Mouse (Mus musculus): ENCODE results near the gene Cyp2a22. TPM values are rescaled to one million over a fixed set of nuclear protein-coding genes. Genes with fewer than 3 reads are reported as not detected.
"Not testable (repeated sequence)": the region's sequence is repeated elsewhere in the genome, so short reads cannot be mapped to it uniquely, and the experiment has no call there.

Cyp2a22 gene
- polyA plus RNA-seq (2014; fragmentation: Nextera tagmentation; extraction: Ambion mirVana): not detected in 2 replicates

- WGBS: no CpG with 5 or more reads among the region's 4 CpGs
- no peaks in the 10 kb centered on the region for H3K9me3 ChIP-seq (ENCODE audit: control insufficient read depth, low read length)
- no peak for ATAC-seq (replicated peaks; ENCODE audit: low FRiP score, low TSS enrichment, low read depth)
Measured at GRCm38 (mm10) chr7:26939262-26939661, at the start of gene Cyp2a22. TSS of gene Cyp2a22 (minus strand) at chr7:26939384.

GRCm38 (mm10) chr7:26983151-26983550 lies 44.0 kb upstream of the Cyp2a22 start:
- H3K27me3 ChIP-seq (replicated peaks; ENCODE audit: control insufficient read depth, insufficient read depth, low read length); DNase-seq (ENCODE audit: low spot score); ATAC-seq (replicated peaks; ENCODE audit: low FRiP score, low TSS enrichment, low read depth); H3K9ac ChIP-seq (ENCODE audit: low read length); H3K27ac ChIP-seq (ENCODE audit: low read depth); H3K36me3 ChIP-seq (ENCODE audit: control insufficient read depth, insufficient read depth, low read length); H3K4me3 ChIP-seq (ENCODE audit: low read depth, low read length); H3K4me1 ChIP-seq (replicated peaks; ENCODE audit: control insufficient read depth, insufficient read depth, low read length); H3K4me2 ChIP-seq (ENCODE audit: low read length); H3K9me3 ChIP-seq (ENCODE audit: control insufficient read depth, low read length): not testable (repeated sequence)
- 28% methylated on average over 1 of the region's 1 CpGs for WGBS

More at GRCm38 (mm10) chr7:26939262-26939661, at the start of gene Cyp2a22:
- Histone ChIP-seq H3K9ac (ENCODE audit: low read length) (no peak within 1 kb of the TSS), H3K27me3 (replicated peaks; ENCODE audit: control insufficient read depth, insufficient read depth, low read length) (no peaks in the 10 kb centered on the region), H3K36me3 (ENCODE audit: control insufficient read depth, insufficient read depth, low read length) (no peaks in the 10 kb centered on the region), H3K4me1 (replicated peaks; ENCODE audit: control insufficient read depth, insufficient read depth, low read length) (no peaks in the 10 kb centered on the region), H3K27ac (ENCODE audit: low read depth) (no peak within 1 kb of the TSS), H3K4me3 (ENCODE audit: low read depth, low read length) (no peak within 1 kb of the TSS), H3K4me2 (ENCODE audit: low read length) (no peak within 1 kb of the TSS)
- DNase-seq (ENCODE audit: low spot score): no peak

GRCm38 (mm10) chr7:26982551-26982950 lies 43.4 kb upstream of the Cyp2a22 start:
- no peaks in the 10 kb centered on the region for H3K27me3 ChIP-seq (replicated peaks; ENCODE audit: control insufficient read depth, insufficient read depth, low read length)
- H3K4me2 ChIP-seq (ENCODE audit: low read length): no peak overlapping the region
- no peak overlapping the region for H3K27ac ChIP-seq (ENCODE audit: low read depth)
- ATAC-seq (replicated peaks; ENCODE audit: low FRiP score, low TSS enrichment, low read depth) (no peak), DNase-seq (ENCODE audit: low spot score) (no peak)
- H3K9me3 ChIP-seq (ENCODE audit: control insufficient read depth, low read length): no peaks in the 10 kb centered on the region
- H3K4me3 ChIP-seq (ENCODE audit: low read depth, low read length): no peak overlapping the region
- no peak overlapping the region for H3K9ac ChIP-seq (ENCODE audit: low read length)
- 26% methylated on average over 1 of the region's 1 CpGs for WGBS
- H3K36me3 ChIP-seq (ENCODE audit: control insufficient read depth, insufficient read depth, low read length): no peaks in the 10 kb centered on the region
- no peaks in the 10 kb centered on the region for H3K4me1 ChIP-seq (replicated peaks; ENCODE audit: control insufficient read depth, insufficient read depth, low read length)

- H3K9ac ChIP-seq (ENCODE audit: low read length); H3K4me1 ChIP-seq (replicated peaks; ENCODE audit: control insufficient read depth, insufficient read depth, low read length); H3K4me2 ChIP-seq (ENCODE audit: low read length); H3K9me3 ChIP-seq (ENCODE audit: control insufficient read depth, low read length); H3K36me3 ChIP-seq (ENCODE audit: control insufficient read depth, insufficient read depth, low read length); DNase-seq (ENCODE audit: low spot score); H3K27me3 ChIP-seq (replicated peaks; ENCODE audit: control insufficient read depth, insufficient read depth, low read length); H3K4me3 ChIP-seq (ENCODE audit: low read depth, low read length); H3K27ac ChIP-seq (ENCODE audit: low read depth); ATAC-seq (replicated peaks; ENCODE audit: low FRiP score, low TSS enrichment, low read depth): not testable (repeated sequence)
- 83% methylated on average over 1 of the region's 1 CpGs for WGBS
Measured at GRCm38 (mm10) chr7:26981937-26982336, 42.8 kb upstream of the Cyp2a22 start.

GRCm38 (mm10) chr7:26981464-26981863 lies 42.3 kb upstream of the Cyp2a22 start:
- not testable (repeated sequence) for H3K4me1 ChIP-seq (replicated peaks; ENCODE audit: control insufficient read depth, insufficient read depth, low read length); DNase-seq (ENCODE audit: low spot score); H3K4me3 ChIP-seq (ENCODE audit: low read depth, low read length); H3K27me3 ChIP-seq (replicated peaks; ENCODE audit: control insufficient read depth, insufficient read depth, low read length); H3K4me2 ChIP-seq (ENCODE audit: low read length); H3K9me3 ChIP-seq (ENCODE audit: control insufficient read depth, low read length); H3K9ac ChIP-seq (ENCODE audit: low read length); H3K27ac ChIP-seq (ENCODE audit: low read depth); H3K36me3 ChIP-seq (ENCODE audit: control insufficient read depth, insufficient read depth, low read length); ATAC-seq (replicated peaks; ENCODE audit: low FRiP score, low TSS enrichment, low read depth)
- 74% methylated on average over 2 of the region's 2 CpGs for WGBS

GRCm38 (mm10) chr7:26962371-26962770 lies 23.2 kb upstream of the Cyp2a22 start:
- H3K4me3 ChIP-seq (ENCODE audit: low read depth, low read length); ATAC-seq (replicated peaks; ENCODE audit: low FRiP score, low TSS enrichment, low read depth); H3K4me1 ChIP-seq (replicated peaks; ENCODE audit: control insufficient read depth, insufficient read depth, low read length); H3K27ac ChIP-seq (ENCODE audit: low read depth); H3K9ac ChIP-seq (ENCODE audit: low read length); H3K27me3 ChIP-seq (replicated peaks; ENCODE audit: control insufficient read depth, insufficient read depth, low read length); H3K4me2 ChIP-seq (ENCODE audit: low read length); H3K9me3 ChIP-seq (ENCODE audit: control insufficient read depth, low read length); DNase-seq (ENCODE audit: low spot score); H3K36me3 ChIP-seq (ENCODE audit: control insufficient read depth, insufficient read depth, low read length): not testable (repeated sequence)
- WGBS: no CpG with 5 or more reads among the region's 1 CpGs

- H3K27me3 ChIP-seq (replicated peaks; ENCODE audit: control insufficient read depth, insufficient read depth, low read length); H3K4me1 ChIP-seq (replicated peaks; ENCODE audit: control insufficient read depth, insufficient read depth, low read length); H3K9me3 ChIP-seq (ENCODE audit: control insufficient read depth, low read length); H3K36me3 ChIP-seq (ENCODE audit: control insufficient read depth, insufficient read depth, low read length); H3K9ac ChIP-seq (ENCODE audit: low read length); DNase-seq (ENCODE audit: low spot score); ATAC-seq (replicated peaks; ENCODE audit: low FRiP score, low TSS enrichment, low read depth); H3K4me2 ChIP-seq (ENCODE audit: low read length); H3K27ac ChIP-seq (ENCODE audit: low read depth); H3K4me3 ChIP-seq (ENCODE audit: low read depth, low read length): not testable (repeated sequence)
- WGBS: no CpG with 5 or more reads among the region's 2 CpGs
Measured at GRCm38 (mm10) chr7:26953306-26953705, 14.1 kb upstream of the Cyp2a22 start.

- not testable (repeated sequence) for H3K4me3 ChIP-seq (ENCODE audit: low read depth, low read length); H3K27ac ChIP-seq (ENCODE audit: low read depth); DNase-seq (ENCODE audit: low spot score); H3K9ac ChIP-seq (ENCODE audit: low read length); H3K9me3 ChIP-seq (ENCODE audit: control insufficient read depth, low read length); H3K4me2 ChIP-seq (ENCODE audit: low read length); H3K4me1 ChIP-seq (replicated peaks; ENCODE audit: control insufficient read depth, insufficient read depth, low read length); H3K36me3 ChIP-seq (ENCODE audit: control insufficient read depth, insufficient read depth, low read length); H3K27me3 ChIP-seq (replicated peaks; ENCODE audit: control insufficient read depth, insufficient read depth, low read length); ATAC-seq (replicated peaks; ENCODE audit: low FRiP score, low TSS enrichment, low read depth)
- no CpG with 5 or more reads among the region's 3 CpGs for WGBS
Measured at GRCm38 (mm10) chr7:26952671-26953070, 13.5 kb upstream of the Cyp2a22 start.

GRCm38 (mm10) chr7:26941320-26941925 lies 2.2 kb upstream of the Cyp2a22 start:
- not testable (repeated sequence) for ATAC-seq (replicated peaks; ENCODE audit: low FRiP score, low TSS enrichment, low read depth); DNase-seq (ENCODE audit: low spot score)
- WGBS: no CpG with 5 or more reads among the region's 2 CpGs

More at GRCm38 (mm10) chr7:26941320-26941925, 2.2 kb upstream of the Cyp2a22 start:
- H3K27me3 ChIP-seq (replicated peaks; ENCODE audit: control insufficient read depth, insufficient read depth, low read length); H3K36me3 ChIP-seq (ENCODE audit: control insufficient read depth, insufficient read depth, low read length); H3K4me3 ChIP-seq (ENCODE audit: low read depth, low read length); H3K9ac ChIP-seq (ENCODE audit: low read length); H3K9me3 ChIP-seq (ENCODE audit: control insufficient read depth, low read length); H3K27ac ChIP-seq (ENCODE audit: low read depth); H3K4me2 ChIP-seq (ENCODE audit: low read length); H3K4me1 ChIP-seq (replicated peaks; ENCODE audit: control insufficient read depth, insufficient read depth, low read length): not testable (repeated sequence)

All from intestine, embryonic 14.5 days (tissue).